Mouse (Mus musculus): ENCODE data around the gene Fam110c. TPM values are rescaled to one million over a fixed set of nuclear protein-coding genes. Genes with fewer than 3 reads are reported as not detected.
"Not testable (repeated sequence)": the region's sequence is repeated elsewhere in the genome, so short reads cannot be mapped to it uniquely, and the experiment has no call there.

The Fam110c gene
- polyA plus RNA-seq, 1 experiment from 2014 or later, result 7.7 TPM

DNA sequence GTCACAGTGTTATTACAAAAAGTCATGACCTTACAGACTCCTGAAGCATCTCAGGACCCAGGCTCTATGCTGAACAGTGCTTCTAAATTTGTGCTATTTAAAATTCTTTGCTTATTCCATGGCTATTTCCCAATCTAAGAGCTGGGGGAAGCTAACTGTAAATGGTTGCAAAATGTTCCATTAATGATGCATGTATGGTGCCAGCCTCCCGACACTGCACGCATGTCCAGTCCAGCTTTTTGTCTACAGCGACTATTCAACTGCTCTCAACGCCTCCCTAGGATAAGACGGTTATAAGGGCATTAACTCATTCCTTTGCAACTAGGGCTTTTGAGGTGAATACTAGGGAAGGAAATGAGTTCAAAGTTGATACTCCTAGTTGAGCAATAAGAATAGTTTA lies 2.4 kb upstream of the Fam110c start:
- H3K27me3 ChIP-seq (replicated peaks; ENCODE audit: control insufficient read depth, insufficient read depth, low read length), result no peaks in the 10 kb centered on the region
- H3K36me3 ChIP-seq (ENCODE audit: control insufficient read depth, insufficient read depth), result no peaks in the 10 kb centered on the region
- no peak for TF ChIP-seq CTCF (IDR thresholded peaks at IDR 0.05; ENCODE audit: low read depth)
- 81% methylated on average over 5 of the region's 5 CpGs for WGBS
- H3K27ac ChIP-seq (ENCODE audit: low read depth, low read length), result no peak overlapping the region
- no peak overlapping the region for H3K4me3 ChIP-seq (ENCODE audit: low read depth, low read length)
- no peak for ATAC-seq
- H3K4me2 ChIP-seq (replicated peaks; ENCODE audit: low read depth), result no peak overlapping the region
- H3K9me3 ChIP-seq (ENCODE audit: control insufficient read depth), result no peaks in the 10 kb centered on the region
- H3K9ac ChIP-seq (ENCODE audit: low read depth, low read length), result no peak overlapping the region
- H3K4me1 ChIP-seq (replicated peaks; ENCODE audit: control insufficient read depth, insufficient read depth, low read length), result no peaks in the 10 kb centered on the region

DNA sequence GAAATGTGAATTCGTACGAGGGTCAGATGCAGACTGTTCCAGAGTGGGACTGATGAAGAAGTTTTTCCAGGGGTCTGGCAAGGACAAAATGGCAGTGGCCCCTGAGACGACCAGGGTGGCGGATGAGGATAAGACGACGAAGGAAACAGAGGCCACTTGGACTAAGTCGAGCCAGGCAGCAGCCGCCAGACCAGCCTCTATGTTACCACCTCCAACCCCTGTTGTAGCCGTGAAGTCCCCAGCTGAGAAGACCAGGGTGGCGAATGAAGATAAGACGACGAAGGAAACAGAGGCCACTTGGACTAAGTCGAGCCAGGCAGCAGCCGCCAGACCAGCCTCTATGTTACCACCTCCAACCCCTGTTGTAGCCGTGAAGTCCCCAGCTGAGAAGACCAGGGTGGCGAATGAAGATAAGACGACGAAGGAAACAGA lies 710 bp downstream of the Fam110c start:
- H3K4me3 ChIP-seq (ENCODE audit: low read depth, low read length), result peak overlapping the region; percentile 82
- H3K4me1 ChIP-seq (replicated peaks; ENCODE audit: control insufficient read depth, insufficient read depth, low read length); H3K9me3 ChIP-seq (ENCODE audit: control insufficient read depth); H3K36me3 ChIP-seq (ENCODE audit: control insufficient read depth, insufficient read depth); H3K27me3 ChIP-seq (replicated peaks; ENCODE audit: control insufficient read depth, insufficient read depth, low read length): not testable (repeated sequence)
- H3K4me2 ChIP-seq (replicated peaks; ENCODE audit: low read depth), result peak overlapping the region; percentile 79
- peak overlapping the region; percentile 82 for H3K9ac ChIP-seq (ENCODE audit: low read depth, low read length)
- 0% methylated on average over 14 of the region's 18 CpGs for WGBS
- peak overlapping the region; percentile 88 for H3K27ac ChIP-seq (ENCODE audit: low read depth, low read length)
- ATAC-seq, result 0 out of 2 replicates have a peak, but pooled peaks have one; percentile 3

DNA sequence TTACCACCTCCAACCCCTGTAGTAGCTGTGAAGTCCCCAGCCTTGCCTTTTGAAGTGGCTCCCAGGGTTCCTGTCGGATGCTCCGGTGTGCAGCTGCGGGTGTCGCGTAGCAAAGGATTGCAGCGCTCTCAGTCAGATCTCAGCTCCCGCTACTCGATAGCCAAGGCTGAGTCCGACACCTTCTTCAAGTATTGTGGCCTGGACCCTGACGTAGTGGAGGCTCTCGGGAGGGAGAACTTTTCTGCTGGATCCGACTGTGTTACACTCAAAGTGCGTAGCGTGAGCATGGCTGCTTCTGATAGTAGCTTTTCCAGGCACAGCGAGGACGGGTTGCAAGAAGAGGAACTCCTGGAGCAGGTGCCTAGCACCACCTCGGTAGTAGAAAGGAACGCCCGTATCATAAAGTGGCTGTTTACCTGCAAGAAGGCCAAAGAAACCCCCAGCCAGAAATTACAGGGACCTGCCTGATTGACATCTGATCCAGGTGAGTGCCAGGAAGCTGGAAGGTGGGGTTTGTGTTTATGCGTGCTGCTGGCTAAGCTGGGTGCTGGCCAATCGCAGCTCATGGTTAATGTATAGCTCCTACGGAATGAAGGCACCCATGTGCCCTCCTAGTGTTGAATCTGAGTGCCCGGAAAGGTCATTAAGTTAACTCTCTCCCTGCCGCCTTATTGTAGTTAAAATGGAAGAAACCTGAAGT lies 1.3 kb downstream of the Fam110c start:
- Histone ChIP-seq H3K4me1 (replicated peaks; ENCODE audit: control insufficient read depth, insufficient read depth, low read length) (no peaks in the 10 kb centered on the region), H3K36me3 (ENCODE audit: control insufficient read depth, insufficient read depth) (no peaks in the 10 kb centered on the region), H3K4me2 (replicated peaks; ENCODE audit: low read depth) (peak overlapping the region; percentile 79), H3K9ac (ENCODE audit: low read depth, low read length) (peak overlapping the region; percentile 63), H3K4me3 (ENCODE audit: low read depth, low read length) (peak overlapping the region; percentile 82), H3K27ac (ENCODE audit: low read depth, low read length) (peak overlapping the region; percentile 54), H3K9me3 (ENCODE audit: control insufficient read depth) (no peaks in the 10 kb centered on the region), H3K27me3 (replicated peaks; ENCODE audit: control insufficient read depth, insufficient read depth, low read length) (no peaks in the 10 kb centered on the region)
- WGBS, result 2% methylated on average over 24 of the region's 24 CpGs
- no peak for TF ChIP-seq CTCF (IDR thresholded peaks at IDR 0.05; ENCODE audit: low read depth)
- peak; percentile 76 for ATAC-seq

DNA sequence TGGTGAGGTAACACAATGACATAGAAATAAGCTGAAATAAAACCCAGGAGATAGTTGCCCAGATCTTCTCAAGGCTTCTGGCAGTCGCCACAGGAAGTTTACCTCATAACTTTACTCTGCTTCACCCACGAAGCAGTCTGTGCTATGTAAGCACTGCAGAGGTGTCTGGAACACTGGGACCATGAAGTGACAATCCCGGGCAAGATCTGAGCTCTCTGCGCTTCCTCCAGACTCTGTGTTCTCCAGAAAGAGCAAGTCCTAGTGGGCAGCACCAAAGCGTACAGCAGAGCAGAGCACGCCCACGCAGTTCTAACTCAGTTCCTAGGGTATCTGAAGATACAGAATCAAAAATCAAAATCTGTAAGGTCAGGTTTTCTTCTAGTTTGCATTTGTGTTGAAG lies 3.4 kb downstream of the Fam110c start:
- no peak for TF ChIP-seq CTCF (IDR thresholded peaks at IDR 0.05; ENCODE audit: low read depth)
- H3K4me3 ChIP-seq (ENCODE audit: low read depth, low read length), result peak overlapping the region; percentile 82; the same call in 1 of the 2 replicates

DNA sequence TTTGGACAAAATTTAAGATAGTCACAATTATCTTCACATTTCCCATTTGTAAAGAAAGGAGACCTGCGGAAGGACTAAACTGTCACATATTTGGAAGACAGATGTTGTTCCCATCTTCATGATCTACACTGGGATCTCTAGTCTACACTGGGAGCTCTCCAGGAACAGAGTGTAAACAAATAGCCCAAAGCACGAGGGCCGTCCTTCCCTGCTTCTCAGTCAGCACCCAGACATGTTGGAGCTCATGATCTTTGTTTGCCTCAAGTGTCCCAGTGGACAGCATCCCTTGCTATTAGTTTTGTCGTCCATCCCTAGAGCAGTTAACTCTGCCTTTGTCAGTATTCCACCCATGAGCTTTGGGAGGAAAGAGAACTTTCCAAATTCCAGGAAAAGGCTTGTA lies 4.4 kb downstream of the Fam110c start:
- no peaks in the 10 kb centered on the region for H3K27me3 ChIP-seq (replicated peaks; ENCODE audit: control insufficient read depth, insufficient read depth, low read length)
- H3K9me3 ChIP-seq (ENCODE audit: control insufficient read depth), result no peaks in the 10 kb centered on the region
- no peak overlapping the region for H3K4me2 ChIP-seq (replicated peaks; ENCODE audit: low read depth)
- H3K27ac ChIP-seq (ENCODE audit: low read depth, low read length), result no peak overlapping the region
- no peaks in the 10 kb centered on the region for H3K36me3 ChIP-seq (ENCODE audit: control insufficient read depth, insufficient read depth)
- H3K4me1 ChIP-seq (replicated peaks; ENCODE audit: control insufficient read depth, insufficient read depth, low read length), result no peaks in the 10 kb centered on the region
- no peak for ATAC-seq
- WGBS, result 56% methylated on average over 4 of the region's 4 CpGs
- H3K4me3 ChIP-seq (ENCODE audit: low read depth, low read length), result no peak overlapping the region
- TF ChIP-seq CTCF (IDR thresholded peaks at IDR 0.05; ENCODE audit: low read depth), result no peak
- no peak overlapping the region for H3K9ac ChIP-seq (ENCODE audit: low read depth, low read length)

More for the DNA sequence above, 3.4 kb downstream of the Fam110c start:
- H3K36me3 ChIP-seq (ENCODE audit: control insufficient read depth, insufficient read depth), result no peaks in the 10 kb centered on the region
- 61% methylated on average over 7 of the region's 7 CpGs for WGBS
- ATAC-seq, result no peak
- H3K4me2 ChIP-seq (replicated peaks; ENCODE audit: low read depth), result peak overlapping the region; percentile 79
- H3K9me3 ChIP-seq (ENCODE audit: control insufficient read depth), result no peaks in the 10 kb centered on the region
- H3K27ac ChIP-seq (ENCODE audit: low read depth, low read length), result no peak overlapping the region
- no peaks in the 10 kb centered on the region for H3K4me1 ChIP-seq (replicated peaks; ENCODE audit: control insufficient read depth, insufficient read depth, low read length)
- H3K9ac ChIP-seq (ENCODE audit: low read depth, low read length), result no peak overlapping the region
- H3K27me3 ChIP-seq (replicated peaks; ENCODE audit: control insufficient read depth, insufficient read depth, low read length), result no peaks in the 10 kb centered on the region

DNA sequence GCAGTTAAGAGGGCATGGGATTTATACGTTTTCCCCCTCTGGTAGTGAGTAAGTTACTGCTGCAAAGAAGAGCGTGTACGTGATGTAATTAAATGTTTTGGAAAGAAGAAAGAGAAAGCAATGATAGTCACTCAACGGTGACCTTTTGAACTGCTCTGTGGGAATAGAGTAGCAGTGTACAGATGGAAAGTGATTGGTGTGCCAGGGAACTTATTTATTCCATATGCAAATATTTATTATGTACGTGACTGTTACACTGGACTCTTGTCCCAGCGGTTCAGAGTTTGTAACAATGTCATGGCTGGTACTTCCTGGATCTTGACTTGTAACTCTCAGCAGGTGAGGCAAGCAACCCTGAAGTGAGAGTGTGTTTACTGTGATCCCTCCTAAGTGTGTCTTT lies 6.7 kb downstream of the Fam110c start:
- Histone ChIP-seq H3K9ac (ENCODE audit: low read depth, low read length) (no peak overlapping the region), H3K9me3 (ENCODE audit: control insufficient read depth) (no peaks in the 10 kb centered on the region), H3K36me3 (ENCODE audit: control insufficient read depth, insufficient read depth) (no peaks in the 10 kb centered on the region), H3K4me2 (replicated peaks; ENCODE audit: low read depth) (no peak overlapping the region), H3K27me3 (replicated peaks; ENCODE audit: control insufficient read depth, insufficient read depth, low read length) (no peaks in the 10 kb centered on the region), H3K27ac (ENCODE audit: low read depth, low read length) (no peak overlapping the region), H3K4me3 (ENCODE audit: low read depth, low read length) (no peak overlapping the region), H3K4me1 (replicated peaks; ENCODE audit: control insufficient read depth, insufficient read depth, low read length) (no peaks in the 10 kb centered on the region)
- TF ChIP-seq CTCF (IDR thresholded peaks at IDR 0.05; ENCODE audit: low read depth), result no peak
- 34% methylated on average over 6 of the region's 6 CpGs for WGBS
- peak; percentile 94 for ATAC-seq
